Mouse (Mus musculus) bone marrow macrophage, adult 2 months (primary cell): ENCODE measurements around the gene Rex2.
"Not testable (repeated sequence)": the region's sequence is repeated elsewhere in the genome, so short reads cannot be mapped to it uniquely, and the experiment has no call there.

Experiments
- CTCF ChIP-seq: IDR thresholded peaks from 2 replicates; pipeline ENCODE4 v1.5.1; 2012; ENCODE audit warnings: low read depth, mild to moderate bottlenecking, low read length, moderate library complexity
- POLR2A ChIP-seq: IDR thresholded peaks from 2 replicates; pipeline ENCODE4 v1.6.1; 2012; ENCODE audit warnings: mild to moderate bottlenecking, low read depth, low read length, borderline replicate concordance

GRCm38 (mm10) chr4:146976581-146976980 is 45.1 kb upstream of the Rex2 start:
- not testable (repeated sequence) for TF ChIP-seq POLR2A, CTCF
